19 mouse cellular contexts compared by ENCODE assay signal in the genomic region with DNA sequence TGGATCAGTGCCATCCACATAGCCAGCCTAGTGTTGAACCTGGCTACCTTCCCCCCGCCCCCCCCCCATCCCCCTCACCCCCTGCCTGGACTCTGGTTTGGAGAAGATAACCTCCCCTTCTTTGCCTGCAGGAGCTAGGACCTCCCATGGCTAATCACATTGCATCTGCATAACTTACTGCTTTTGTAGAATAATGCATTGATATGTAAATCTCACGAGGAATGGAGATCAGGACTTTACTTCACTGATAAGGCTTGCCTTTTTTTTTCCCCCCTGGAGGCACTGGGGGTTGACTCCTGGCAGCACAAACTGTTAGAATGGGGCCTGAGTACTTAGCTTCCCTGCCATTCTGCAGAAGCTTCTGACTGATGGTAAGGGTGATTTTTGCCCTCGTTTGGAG. TPM values are rescaled to one million over a fixed set of nuclear protein-coding genes. Genes with fewer than 3 reads are reported as not detected.
A peak's percentile ranks its signal among the peaks of the same experiment; 100 is the strongest.
DNase-seq lines count a peak whose midpoint lies in the region; ATAC-seq and TF ChIP-seq lines count a peak whose summit lies in the region.
"Had no signal": no experiment of that assay in that cellular context is flagged by ENCODE, and none has a peak within 500 bp of the region (broad histone marks: within the 10 kb centered on the region; RNA-seq: fewer than 3 reads in every experiment).

No protein-coding gene starts in this region.

- peak; percentile 17; the same call in 1 of the 2 replicates for ATAC-seq in hindbrain, embryonic 11.5 days (ENCODE audit: low FRiP score)
- no peak for ATAC-seq in hindbrain, embryonic 14.5 days (ENCODE audit: low FRiP score)
- no peak for ATAC-seq in neural tube, embryonic 12.5 days (ENCODE audit: low FRiP score, low read depth)
- ATAC-seq in midbrain, embryonic 16.5 days, result no peak
- ATAC-seq: activated CD4-positive, CD25-positive, alpha-beta regulatory T cell, adult 4 months had no signal

- H3K4me1 ChIP-seq in hindbrain, embryonic 11.5 days (replicated peaks; ENCODE audit: control insufficient read depth, insufficient read depth, low read length), result peaks cover 3% of the 10 kb centered on the region
- peaks cover 14% of the 10 kb centered on the region for H3K4me1 ChIP-seq in hindbrain, embryonic 14.5 days (replicated peaks; ENCODE audit: control insufficient read depth, insufficient read depth, low read length)
- peaks cover 17% of the 10 kb centered on the region for H3K4me1 ChIP-seq in neural tube, embryonic 12.5 days
- peaks cover 13% of the 10 kb centered on the region for H3K4me1 ChIP-seq in midbrain, embryonic 16.5 days (ENCODE audit: control insufficient read depth, insufficient read depth, low read length)

- no peaks in the 10 kb centered on the region for H3K9me3 ChIP-seq in hindbrain, embryonic 11.5 days (ENCODE audit: control insufficient read depth, low read length)
- no peaks in the 10 kb centered on the region for H3K9me3 ChIP-seq in hindbrain, embryonic 14.5 days (ENCODE audit: control insufficient read depth, low read length)
- no peaks in the 10 kb centered on the region for H3K9me3 ChIP-seq in neural tube, embryonic 12.5 days
- H3K9me3 ChIP-seq in midbrain, embryonic 16.5 days (replicated peaks; ENCODE audit: control insufficient read depth, low read length, poor library complexity, severe bottlenecking), result no peaks in the 10 kb centered on the region
- H3K9me3 ChIP-seq: limb, embryonic 10.5 days had no signal

- TF ChIP-seq POLR2A in brain, embryonic 14.5 days (IDR thresholded peaks at IDR 0.05; ENCODE audit: borderline replicate concordance, extremely low read depth, insufficient read depth, insufficient read length, poor library complexity, severe bottlenecking), result no peak

- H3K4me3 ChIP-seq in hindbrain, embryonic 11.5 days (ENCODE audit: low read depth, low read length), result no peak overlapping the region
- no peak overlapping the region for H3K4me3 ChIP-seq in hindbrain, embryonic 14.5 days (replicated peaks; ENCODE audit: low read length)
- H3K4me3 ChIP-seq in neural tube, embryonic 12.5 days, result no peak overlapping the region
- H3K4me3 ChIP-seq in midbrain, embryonic 16.5 days (ENCODE audit: low read depth, low read length), result no peak overlapping the region
- H3K4me3 ChIP-seq: left cerebral cortex, adult 2 months; limb, embryonic 10.5 days had no signal

- H3K4me2 ChIP-seq in hindbrain, embryonic 11.5 days (replicated peaks; ENCODE audit: low read depth, low read length), result no peak overlapping the region
- no peak overlapping the region for H3K4me2 ChIP-seq in hindbrain, embryonic 14.5 days (replicated peaks)
- H3K4me2 ChIP-seq in neural tube, embryonic 12.5 days (replicated peaks), result 0 out of 2 replicates have a peak overlapping the region, but pooled peaks have one; percentile 3
- peak overlapping the region; percentile 26; the same call in 1 of the 2 replicates for H3K4me2 ChIP-seq in midbrain, embryonic 16.5 days (ENCODE audit: low read length)

- H3K36me3 ChIP-seq in hindbrain, embryonic 11.5 days (ENCODE audit: control insufficient read depth, insufficient read depth, low read length), result no peaks in the 10 kb centered on the region
- H3K36me3 ChIP-seq in hindbrain, embryonic 14.5 days (replicated peaks; ENCODE audit: control insufficient read depth, insufficient read depth), result no peaks in the 10 kb centered on the region
- no peaks in the 10 kb centered on the region for H3K36me3 ChIP-seq in neural tube, embryonic 12.5 days
- no peaks in the 10 kb centered on the region for H3K36me3 ChIP-seq in midbrain, embryonic 16.5 days (ENCODE audit: control insufficient read depth, insufficient read depth, low read length)
- H3K36me3 ChIP-seq: limb, embryonic 10.5 days had no signal

- 2% methylated on average over 3 of the region's 3 CpGs for WGBS in hindbrain, embryonic 11.5 days
- WGBS in hindbrain, embryonic 14.5 days, result 8% methylated on average over 3 of the region's 3 CpGs
- 7% methylated on average over 3 of the region's 3 CpGs for WGBS in neural tube, embryonic 12.5 days
- WGBS in midbrain, embryonic 16.5 days, result 0% methylated on average over 3 of the region's 3 CpGs

- H3K27me3 ChIP-seq in hindbrain, embryonic 11.5 days (ENCODE audit: control insufficient read depth, insufficient read depth, low read length), result no peaks in the 10 kb centered on the region
- no peaks in the 10 kb centered on the region for H3K27me3 ChIP-seq in hindbrain, embryonic 14.5 days (ENCODE audit: control insufficient read depth, insufficient read depth, low read length)
- H3K27me3 ChIP-seq in neural tube, embryonic 12.5 days (replicated peaks), result no peaks in the 10 kb centered on the region
- H3K27me3 ChIP-seq in midbrain, embryonic 16.5 days (ENCODE audit: control insufficient read depth, insufficient read depth, low read depth, low read length), result no peaks in the 10 kb centered on the region

- no peak overlapping the region for H3K9ac ChIP-seq in hindbrain, embryonic 11.5 days (ENCODE audit: low read depth, low read length)
- no peak overlapping the region for H3K9ac ChIP-seq in hindbrain, embryonic 14.5 days
- no peak overlapping the region for H3K9ac ChIP-seq in neural tube, embryonic 12.5 days
- H3K9ac ChIP-seq in midbrain, embryonic 16.5 days (ENCODE audit: low read depth, low read length), result no peak overlapping the region

- H3K27ac ChIP-seq in hindbrain, embryonic 11.5 days (ENCODE audit: low read depth, low read length), result no peak overlapping the region
- no peak overlapping the region for H3K27ac ChIP-seq in hindbrain, embryonic 14.5 days
- no peak overlapping the region for H3K27ac ChIP-seq in neural tube, embryonic 12.5 days
- H3K27ac ChIP-seq in midbrain, embryonic 16.5 days (ENCODE audit: low read length), result no peak overlapping the region
- H3K27ac ChIP-seq: left cerebral cortex, adult 2 months; limb, embryonic 10.5 days had no signal

- DNase-seq in hindbrain, embryonic 11.5 days (ENCODE audit: low spot score), result no peak
- DNase-seq in hindbrain, embryonic 14.5 days (ENCODE audit: low spot score), result no peak
- DNase-seq in neural tube, embryonic 10.5 days (ENCODE audit: extremely low spot score, low spot score), result no peak
- peak; percentile 51 for DNase-seq in brain, embryonic 14.5 days (ENCODE audit: low read depth)
- DNase-seq in right cerebral cortex, postnatal 10 days (ENCODE audit: low spot score in 2 of 2), result no peak
- DNase-seq in kidney, postnatal 25 days, result no peak
- DNase-seq: adrenal gland, postnatal 25 days; cerebellum, adult 8-10 months; kidney, adult 18-20 months; kidney, postnatal 14 days; lung, adult 18-20 months; lung, postnatal 36 days; right cerebral cortex, postnatal 4 days; thymus, postnatal 4 days had no signal

- no peak for TF ChIP-seq CTCF in brain, embryonic 14.5 days (IDR thresholded peaks at IDR 0.05; ENCODE audit: borderline replicate concordance, extremely low read depth, insufficient read depth, insufficient read length)

RNA-seq across cellular contexts. Expression of a gene that starts 36.0 kb away (rescaled TPM):
- 3.2 and 3.6 TPM in 2 replicates for polyA plus RNA-seq in hindbrain, embryonic 11.5 days (2014; fragmentation: Nextera tagmentation; extraction: Ambion mirVana)
- 6.1 and 7.7 TPM in 2 replicates for polyA plus RNA-seq in hindbrain, embryonic 14.5 days (2014; fragmentation: Nextera tagmentation; extraction: Ambion mirVana)
- polyA plus RNA-seq in neural tube, embryonic 12.5 days (2016; fragmentation: Nextera tagmentation; extraction: Ambion mirVana), result 4.4 and 4.7 TPM in 2 replicates
- polyA plus RNA-seq in brain, embryonic 14.5 days (2012; rRNA removed), result 19.3 and 19.6 TPM in 2 replicates
- 6.2 and 6.4 TPM in 2 replicates for polyA plus RNA-seq in midbrain, embryonic 16.5 days (2015; fragmentation: Nextera tagmentation; extraction: Ambion mirVana)

Comparison
In these comparisons a context has a peak if more than half of its experiments do, and no peak if none do; other contexts are left out.
1. H3K4me2 ChIP-seq: peak in neural tube, embryonic 12.5 days (single experiment) and midbrain, embryonic 16.5 days (single experiment); none in hindbrain, embryonic 11.5 days (single experiment) and hindbrain, embryonic 14.5 days (single experiment).